Mouse (Mus musculus) lung, postnatal 0 days (tissue): Measurements from ENCODE around the gene Prlh. TPM values are rescaled to one million over a fixed set of nuclear protein-coding genes. Genes with fewer than 3 reads are reported as not detected.

Experiments
- ATAC-seq: fragments of 200-750 bp; cut with Nextera tagmentation; 2 replicates; pipeline ENCODE4 v1.8.0; 2017; ENCODE audit warnings: moderate library complexity
- DNase-seq: peaks from one replicate; pipeline ENCODE4 v3.0.0-alpha.2; 2016; ENCODE audit warnings: low spot score
- H3K27ac ChIP-seq: fragments of 300-500 bp; sonication (generic); 2 replicates; pipeline ENCODE4 v1.5.1; 2014; ENCODE audit warnings: antibody characterized with exemption, mild to moderate bottlenecking, low read length, mixed read lengths
- H3K27me3 ChIP-seq: fragments of 300-500 bp; sonication (generic); replicated peaks from 2 replicates; pipeline ENCODE4 v1.6.1; 2014; ENCODE audit warnings: low read length, mixed read lengths; ENCODE audit not compliant: insufficient read depth
- H3K36me3 ChIP-seq: fragments of 300-500 bp; sonication (generic); 2 replicates; pipeline ENCODE4 v1.6.1; 2014; ENCODE audit warnings: low read length, mixed read lengths; ENCODE audit not compliant: insufficient read depth
- H3K4me1 ChIP-seq: fragments of 300-500 bp; sonication (generic); 2 replicates; pipeline ENCODE4 v1.6.1; 2014; ENCODE audit warnings: antibody characterized with exemption, low read depth, low read length, mixed read lengths; ENCODE audit not compliant: insufficient read depth
- H3K4me2 ChIP-seq: fragments of 300-500 bp; sonication (generic); replicated peaks from 2 replicates; pipeline ENCODE4 v1.6.1; 2014; ENCODE audit warnings: low read depth, mild to moderate bottlenecking, low read length, moderate library complexity, mixed read lengths
- H3K4me3 ChIP-seq: fragments of 300-500 bp; sonication (generic); 2 replicates; pipeline ENCODE4 v1.5.1; 2014; ENCODE audit warnings: low read depth, low read length
- H3K9ac ChIP-seq: fragments of 300-500 bp; sonication (generic); replicated peaks from 2 replicates; pipeline ENCODE4 v1.6.1; 2014; ENCODE audit warnings: low read depth, mild to moderate bottlenecking
- H3K9me3 ChIP-seq: fragments of 300-500 bp; sonication (generic); 2 replicates; pipeline ENCODE4 v1.6.1; 2016; ENCODE audit warnings: low read length, mixed read lengths
- CTCF ChIP-seq: IDR thresholded peaks from 2 replicates; pipeline ENCODE4 v1.5.1; 2016; ENCODE audit warnings: antibody characterized with exemption, mild to moderate bottlenecking
- EP300 ChIP-seq: IDR thresholded peaks from 2 replicates; pipeline ENCODE4 v1.6.1; 2016; ENCODE audit warnings: antibody characterized with exemption, mild to moderate bottlenecking, control low read depth
- WGBS: fragments of 180-500 bp; shearing (Covaris S2); extraction: QIAGEN DNeasy Blood & Tissue Kit; methylation state at CpG from one replicate; pipeline ENCODE4 v1.1.7; 2014; 5-methylcytosine and 5-hydroxymethylcytosine counted together
- polyA plus RNA-seq: library from polyadenylated mRNA; unstranded; fragments of >200 nt; fragmentation: Nextera tagmentation; extraction: Ambion mirVana; gene quantifications from 2 replicates; pipeline ENCODE4 v1.2.1, GENCODE M21; 2015

Gene Prlh
- polyA plus RNA-seq, 1 experiment from 2014 or later = not detected

GRCm38 (mm10) chr1:90962526-90962925, 9.6 kb downstream of the Prlh start:
- H3K4me1 ChIP-seq = peaks cover under 1% of the 10 kb centered on the region; the same call in 1 of the 2 replicates
- H3K9me3 ChIP-seq = no peaks in the 10 kb centered on the region
- ATAC-seq = no peak
- WGBS = 32% methylated on average over 4 of the region's 4 CpGs
- no peaks in the 10 kb centered on the region for H3K27me3 ChIP-seq
- H3K36me3 ChIP-seq = no peaks in the 10 kb centered on the region
- no peak overlapping the region for H3K4me3 ChIP-seq
- no peak overlapping the region for H3K27ac ChIP-seq
- H3K4me2 ChIP-seq = no peak overlapping the region
- no peak for TF ChIP-seq CTCF
- TF ChIP-seq EP300 = no peak
- H3K9ac ChIP-seq = no peak overlapping the region
- DNase-seq = no peak

GRCm38 (mm10) chr1:90962994-90963393, 10.1 kb downstream of the Prlh start:
- peak; percentile 76 for DNase-seq

GRCm38 (mm10) chr1:90967583-90967982, 14.7 kb downstream of the Prlh start:
- no peak for TF ChIP-seq EP300
- TF ChIP-seq CTCF = no peak
- 44% methylated on average over 7 of the region's 7 CpGs for WGBS
- no peaks in the 10 kb centered on the region for H3K27me3 ChIP-seq
- ATAC-seq = peak; percentile 57
- H3K27ac ChIP-seq = no peak overlapping the region
- DNase-seq = peak; percentile 79
- H3K4me3 ChIP-seq = no peak overlapping the region
- H3K36me3 ChIP-seq = no peaks in the 10 kb centered on the region
- H3K4me2 ChIP-seq = no peak overlapping the region
- no peak overlapping the region for H3K9ac ChIP-seq
- H3K4me1 ChIP-seq = peaks cover 6% of the 10 kb centered on the region; the same call in 1 of the 2 replicates
- H3K9me3 ChIP-seq = no peaks in the 10 kb centered on the region

More at GRCm38 (mm10) chr1:90962994-90963393, 10.1 kb downstream of the Prlh start:
- Histone ChIP-seq H3K27me3 (no peaks in the 10 kb centered on the region), H3K4me1 (peaks cover 5% of the 10 kb centered on the region; the same call in 1 of the 2 replicates), H3K36me3 (no peaks in the 10 kb centered on the region), H3K4me3 (no peak overlapping the region), H3K9me3 (no peaks in the 10 kb centered on the region), H3K4me2 (no peak overlapping the region), H3K27ac (no peak overlapping the region), H3K9ac (no peak overlapping the region)
- WGBS = 4% methylated on average over 3 of the region's 3 CpGs
- no peak for TF ChIP-seq EP300
- TF ChIP-seq CTCF = no peak
- peak; percentile 80 for ATAC-seq

GRCm38 (mm10) chr1:90968649-90969048, 15.7 kb downstream of the Prlh start:
- no peaks in the 10 kb centered on the region for H3K27me3 ChIP-seq
- ATAC-seq (no peak), DNase-seq (no peak)
- no peaks in the 10 kb centered on the region for H3K9me3 ChIP-seq
- H3K36me3 ChIP-seq = no peaks in the 10 kb centered on the region
- TF ChIP-seq EP300 = no peak
- TF ChIP-seq CTCF = no peak
- WGBS = 50% methylated on average over 4 of the region's 4 CpGs
- H3K9ac ChIP-seq = no peak overlapping the region
- H3K27ac ChIP-seq = 0 out of 2 replicates have a peak overlapping the region, but pooled peaks have one; percentile 57
- H3K4me2 ChIP-seq = no peak overlapping the region
- H3K4me3 ChIP-seq = no peak overlapping the region
- peaks cover 6% of the 10 kb centered on the region; the same call in 1 of the 2 replicates for H3K4me1 ChIP-seq

GRCm38 (mm10) chr1:90969347-90969784, 16.5 kb downstream of the Prlh start, which contains the start of gene Rab17:
Gene Rab17 (minus strand): TSS chr1:90969661.
- Histone ChIP-seq H3K9me3 (no peaks in the 10 kb centered on the region), H3K4me1 (peaks cover 6% of the 10 kb centered on the region; the same call in 1 of the 2 replicates), H3K4me3 (no peak within 1 kb of the TSS), H3K27me3 (no peaks in the 10 kb centered on the region), H3K27ac (peak within 1 kb of the TSS; percentile 57; the same call in 1 of the 2 replicates), H3K36me3 (no peaks in the 10 kb centered on the region), H3K4me2 (peak within 1 kb of the TSS; percentile 39), H3K9ac (no peak within 1 kb of the TSS)
- ATAC-seq (peak; percentile 82), DNase-seq (peak; percentile 82)
- 11% methylated on average over 9 of the region's 9 CpGs for WGBS
- no peak for TF ChIP-seq EP300
- TF ChIP-seq CTCF = no peak

- no peaks in the 10 kb centered on the region for H3K9me3 ChIP-seq
- no peak overlapping the region for H3K4me3 ChIP-seq
- H3K9ac ChIP-seq = no peak overlapping the region
- peak; percentile 7 for ATAC-seq
- H3K4me1 ChIP-seq = peaks cover 6% of the 10 kb centered on the region; the same call in 1 of the 2 replicates
- DNase-seq = no peak
- no peak overlapping the region for H3K27ac ChIP-seq
- no peaks in the 10 kb centered on the region for H3K36me3 ChIP-seq
- WGBS = 59% methylated on average over 10 of the region's 10 CpGs
- H3K27me3 ChIP-seq = no peaks in the 10 kb centered on the region
- 0 out of 2 replicates have a peak overlapping the region, but pooled peaks have one; percentile 39 for H3K4me2 ChIP-seq
- TF ChIP-seq EP300 (no peak), CTCF (no peak)
Observed at GRCm38 (mm10) chr1:90969881-90970390, 17.0 kb downstream of the Prlh start.
